Comparison of ENCODE assay signal across 10 mouse cellular contexts in genomic region chr17:8328511-8329174, GRCm38 (mm10). TPM values are rescaled to one million over a fixed set of nuclear protein-coding genes. Genes with fewer than 3 reads are reported as not detected.
A peak's percentile ranks its signal among the peaks of the same experiment; 100 is the strongest.
DNase-seq lines count a peak whose midpoint lies in the region; ATAC-seq and TF ChIP-seq lines count a peak whose summit lies in the region.
"Had no signal": no experiment of that assay in that cellular context is flagged by ENCODE, and none has a peak within 500 bp of the region (broad histone marks: within the 10 kb centered on the region; RNA-seq: fewer than 3 reads in every experiment).

No protein-coding gene starts in this region.

- H3K27ac ChIP-seq in kidney, embryonic 15.5 days, result no peak overlapping the region
- H3K27ac ChIP-seq in intestine, embryonic 15.5 days, result no peak overlapping the region
- H3K27ac ChIP-seq in heart, embryonic 11.5 days (ENCODE audit: low read depth, low read length), result no peak overlapping the region
- H3K27ac ChIP-seq: embryonic facial prominence, embryonic 15.5 days; heart, embryonic 15.5 days had no signal

- peak; percentile 27 to 32 for DNase-seq in kidney, postnatal 25 days
- DNase-seq in A20 (ENCODE audit: low read depth, low spot score) (peak; percentile 45), MN1 (ENCODE audit: low spot score) (no peak)
- no peak for DNase-seq in embryo, embryonic 11 days

- no peak for ATAC-seq in kidney, embryonic 15.5 days (replicated peaks; ENCODE audit: low FRiP score)
- ATAC-seq in intestine, embryonic 15.5 days, result peak; percentile 41; the same call in 1 of the 2 replicates
- no peak for ATAC-seq in heart, embryonic 11.5 days (replicated peaks; ENCODE audit: insufficient number of reproducible peaks, low FRiP score, low TSS enrichment)

- WGBS in kidney, embryonic 15.5 days, result 71% methylated on average over 7 of the region's 7 CpGs
- 67% methylated on average over 7 of the region's 7 CpGs for WGBS in intestine, embryonic 15.5 days
- WGBS in heart, embryonic 11.5 days (ENCODE audit: insufficient replicate concordance), result 60% methylated on average over 7 of the region's 7 CpGs

- peaks cover 19% of the 10 kb centered on the region for H3K36me3 ChIP-seq in kidney, embryonic 15.5 days
- H3K36me3 ChIP-seq in E14TG2a.4 (ENCODE audit: insufficient read depth, low read length), result peaks cover 29% of the 10 kb centered on the region
- peaks cover 8% of the 10 kb centered on the region for H3K36me3 ChIP-seq in intestine, embryonic 15.5 days
- peaks cover 6% of the 10 kb centered on the region; the same call in 1 of the 2 replicates for H3K36me3 ChIP-seq in heart, embryonic 11.5 days (ENCODE audit: control insufficient read depth, insufficient read depth, low read length)

- no peaks in the 10 kb centered on the region for H3K9me3 ChIP-seq in kidney, embryonic 15.5 days (replicated peaks)
- no peaks in the 10 kb centered on the region for H3K9me3 ChIP-seq in E14TG2a.4 (ENCODE audit: low read length)
- no peaks in the 10 kb centered on the region for H3K9me3 ChIP-seq in intestine, embryonic 15.5 days
- no peaks in the 10 kb centered on the region for H3K9me3 ChIP-seq in heart, embryonic 11.5 days (replicated peaks; ENCODE audit: control insufficient read depth, low read length)
- H3K9me3 ChIP-seq: embryonic facial prominence, embryonic 15.5 days; heart, embryonic 15.5 days had no signal

- H3K9ac ChIP-seq in kidney, embryonic 15.5 days, result no peak overlapping the region
- H3K9ac ChIP-seq in intestine, embryonic 15.5 days, result no peak overlapping the region
- H3K9ac ChIP-seq in heart, embryonic 11.5 days (ENCODE audit: low read depth, low read length), result no peak overlapping the region
- H3K9ac ChIP-seq: embryonic facial prominence, embryonic 15.5 days; heart, embryonic 15.5 days had no signal

- no peaks in the 10 kb centered on the region for H3K4me1 ChIP-seq in kidney, embryonic 15.5 days
- peaks cover 24% of the 10 kb centered on the region for H3K4me1 ChIP-seq in E14TG2a.4 (replicated peaks; ENCODE audit: low read depth, low read length)
- H3K4me1 ChIP-seq in intestine, embryonic 15.5 days (replicated peaks), result no peaks in the 10 kb centered on the region
- H3K4me1 ChIP-seq in heart, embryonic 11.5 days (ENCODE audit: control insufficient read depth, insufficient read depth, low read length), result no peaks in the 10 kb centered on the region
- H3K4me1 ChIP-seq: embryonic facial prominence, embryonic 15.5 days; heart, embryonic 15.5 days had no signal

- peak; percentile 89 for TF ChIP-seq CTCF in E14TG2a.4 (conservative IDR thresholded peaks at IDR 0.05; ENCODE audit: low read length)

- H3K4me2 ChIP-seq in kidney, embryonic 15.5 days, result no peak overlapping the region
- no peak overlapping the region for H3K4me2 ChIP-seq in intestine, embryonic 15.5 days (replicated peaks)
- H3K4me2 ChIP-seq in heart, embryonic 11.5 days, result no peak overlapping the region
- H3K4me2 ChIP-seq: embryonic facial prominence, embryonic 15.5 days; heart, embryonic 15.5 days had no signal

- H3K27me3 ChIP-seq in kidney, embryonic 15.5 days, result no peaks in the 10 kb centered on the region
- peaks cover 3% of the 10 kb centered on the region; the same call in 1 of the 2 replicates for H3K27me3 ChIP-seq in E14TG2a.4 (ENCODE audit: insufficient read depth, low read length)
- H3K27me3 ChIP-seq in intestine, embryonic 15.5 days (replicated peaks), result no peaks in the 10 kb centered on the region
- H3K27me3 ChIP-seq in heart, embryonic 11.5 days (ENCODE audit: control insufficient read depth, insufficient read depth, low read length), result no peaks in the 10 kb centered on the region
- H3K27me3 ChIP-seq: embryonic facial prominence, embryonic 15.5 days; heart, embryonic 15.5 days had no signal

- no peak overlapping the region for H3K4me3 ChIP-seq in kidney, embryonic 15.5 days (replicated peaks)
- H3K4me3 ChIP-seq in E14TG2a.4 (replicated peaks; ENCODE audit: low read length), result no peak overlapping the region
- H3K4me3 ChIP-seq in intestine, embryonic 15.5 days (replicated peaks), result no peak overlapping the region
- no peak overlapping the region for H3K4me3 ChIP-seq in heart, embryonic 11.5 days (ENCODE audit: low read depth, low read length)
- H3K4me3 ChIP-seq: embryonic facial prominence, embryonic 15.5 days; heart, embryonic 15.5 days had no signal

RNA-seq across cellular contexts. Expression of gene Prr18, which starts 8.6 kb away (rescaled TPM):
- polyA plus RNA-seq in kidney, embryonic 15.5 days (2015; fragmentation: Nextera tagmentation; extraction: Ambion mirVana), result 0.30 and 0.42 TPM in 2 replicates
- polyA plus RNA-seq in intestine, embryonic 15.5 days (2015; fragmentation: Nextera tagmentation; extraction: Ambion mirVana), result 0.39 and 0.61 TPM in 2 replicates
- polyA plus RNA-seq in heart, embryonic 11.5 days (2014; fragmentation: Nextera tagmentation; extraction: Ambion mirVana), result 0.39 TPM in 1 of 2 replicates, not detected in the other

RNA-seq across cellular contexts. Expression of gene Sft2d1, which starts 17.7 kb away (rescaled TPM):
- 77.8 and 81.4 TPM in 2 replicates for polyA plus RNA-seq in kidney, embryonic 15.5 days (2015; fragmentation: Nextera tagmentation; extraction: Ambion mirVana)
- 78.7 and 79.0 TPM in 2 replicates for polyA plus RNA-seq in intestine, embryonic 15.5 days (2015; fragmentation: Nextera tagmentation; extraction: Ambion mirVana)
- 66.9 and 71.5 TPM in 2 replicates for polyA plus RNA-seq in heart, embryonic 11.5 days (2014; fragmentation: Nextera tagmentation; extraction: Ambion mirVana)

RNA-seq across cellular contexts. Expression of gene T2, which starts 27.1 kb away (rescaled TPM):
- 0.26 and 0.66 TPM in 2 replicates for polyA plus RNA-seq in kidney, embryonic 15.5 days (2015; fragmentation: Nextera tagmentation; extraction: Ambion mirVana)
- 0.13 and 0.27 TPM in 2 replicates for polyA plus RNA-seq in intestine, embryonic 15.5 days (2015; fragmentation: Nextera tagmentation; extraction: Ambion mirVana)
- 0.73 and 0.79 TPM in 2 replicates for polyA plus RNA-seq in heart, embryonic 11.5 days (2014; fragmentation: Nextera tagmentation; extraction: Ambion mirVana)

RNA-seq across cellular contexts. Expression of gene Mpc1, which starts 45.9 kb away (rescaled TPM):
- polyA plus RNA-seq in kidney, embryonic 15.5 days (2015; fragmentation: Nextera tagmentation; extraction: Ambion mirVana), result 165 and 179 TPM in 2 replicates
- polyA plus RNA-seq in intestine, embryonic 15.5 days (2015; fragmentation: Nextera tagmentation; extraction: Ambion mirVana), result 192 and 199 TPM in 2 replicates
- polyA plus RNA-seq in heart, embryonic 11.5 days (2014; fragmentation: Nextera tagmentation; extraction: Ambion mirVana), result 152 and 153 TPM in 2 replicates

Comparison
In these comparisons a context has a peak if more than half of its experiments do, and no peak if none do; other contexts are left out.
1. DNase-seq: peak in kidney, postnatal 25 days (2 of 2) and A20 (single experiment); none in MN1 (single experiment) and embryo, embryonic 11 days (single experiment).